Mouse (Mus musculus) MEL (cell line): ENCODE measurements around the gene Caap1. TPM values are rescaled to one million over a fixed set of nuclear protein-coding genes. Genes with fewer than 3 reads are reported as not detected.

Experiments
- DNase-seq: peaks from one replicate; pipeline ENCODE4 v3.0.0; 2011; ENCODE audit warnings: low read depth, low spot score
- H3K27ac ChIP-seq: 2 replicates; pipeline ENCODE4 v1.5.1; 2012; ENCODE audit warnings: low read depth, mild to moderate bottlenecking, control low read depth, low read length, moderate library complexity; ENCODE audit not compliant: control insufficient read depth
- H3K27me3 ChIP-seq, 2 experiments: fragments of 150-350 bp in 1 of 2; sonication (generic) in 1 of 2; 2 replicates each; pipeline ENCODE4 v1.6.1; 2012; ENCODE audit warnings: low read length in 2 of 2, mild to moderate bottlenecking in 2 of 2, improper control_type of control experiment in 1 of 2, moderate library complexity in 1 of 2; ENCODE audit not compliant: insufficient read depth in 2 of 2, control insufficient read depth in 1 of 2
- H3K36me3 ChIP-seq, 2 experiments: 2 replicates each; pipeline ENCODE4 v1.6.1; 2012 to 2014; ENCODE audit warnings: low read length in 2 of 2, improper control_type of control experiment in 1 of 2, inconsistent platforms in 1 of 2, mild to moderate bottlenecking in 1 of 2; ENCODE audit not compliant: insufficient read depth in 2 of 2, control insufficient read depth in 1 of 2
- H3K4me1 ChIP-seq, 2 experiments: fragments of 150-350 bp in 1 of 2; sonication (generic) in 1 of 2; 2 replicates each; pipeline ENCODE4 v1.6.1; 2012; ENCODE audit warnings: low read length in 2 of 2, improper control_type of control experiment in 1 of 2, mild to moderate bottlenecking in 1 of 2; ENCODE audit not compliant: insufficient read depth in 2 of 2, control insufficient read depth in 1 of 2
- H3K4me3 ChIP-seq, 2 experiments: fragments of 150-350 bp in 1 of 2; sonication (generic) in 1 of 2; 2 replicates each; pipeline ENCODE4 v1.5.1; 2012; ENCODE audit warnings: low read depth in 2 of 2, low read length in 2 of 2, mild to moderate bottlenecking in 2 of 2, moderate library complexity in 2 of 2, control low read depth in 1 of 2, improper control_type of control experiment in 1 of 2; ENCODE audit not compliant: control insufficient read depth in 1 of 2, insufficient read depth in 1 of 2
- H3K79me2 ChIP-seq: 2 replicates; pipeline ENCODE4 v1.6.1; 2012; ENCODE audit warnings: mild to moderate bottlenecking, low read length, moderate library complexity; ENCODE audit not compliant: control insufficient read depth, poor library complexity, insufficient read depth
- H3K9ac ChIP-seq: 2 replicates; pipeline ENCODE4 v1.6.1; 2012; ENCODE audit warnings: low read depth, mild to moderate bottlenecking, control low read depth, low read length, moderate library complexity; ENCODE audit not compliant: control insufficient read depth, poor library complexity, severe bottlenecking
- H3K9me3 ChIP-seq: fragments of 150-350 bp; sonication (generic); replicated peaks from 2 replicates; pipeline ENCODE4 v1.6.1; 2012; ENCODE audit warnings: mild to moderate bottlenecking, low read length, improper control_type of control experiment, moderate library complexity; ENCODE audit not compliant: insufficient read depth
- E2F4 ChIP-seq: IDR thresholded peaks from 2 replicates; pipeline ENCODE4 v1.6.1; 2011; ENCODE audit warnings: low read depth, low read length, improper control_type of control experiment, borderline replicate concordance
- EP300 ChIP-seq, 2 experiments: IDR thresholded peaks; 2 replicates each; pipeline ENCODE4 v1.6.1; 2011; ENCODE audit warnings: improper control_type of control experiment in 2 of 2, low read length in 2 of 2, low read depth in 1 of 2, mild to moderate bottlenecking in 1 of 2
- ETS1 ChIP-seq: IDR thresholded peaks from 2 replicates; pipeline ENCODE4 v1.6.1; 2012; ENCODE audit warnings: low read depth, mild to moderate bottlenecking, inconsistent platforms, low read length, improper control_type of control experiment, moderate library complexity
- GATA1 ChIP-seq: IDR thresholded peaks from 2 replicates; pipeline ENCODE4 v1.6.1; 2011; ENCODE audit warnings: low read depth, low read length, improper control_type of control experiment
- KAT2A ChIP-seq: conservative IDR thresholded peaks from 2 replicates; pipeline ENCODE4 v1.6.1; 2012; ENCODE audit warnings: low read depth, low read length, improper control_type of control experiment, inconsistent platforms
- MAFK ChIP-seq: IDR thresholded peaks from 2 replicates; pipeline ENCODE4 v1.6.1; 2011; ENCODE audit warnings: low read depth, mild to moderate bottlenecking, low read length, improper control_type of control experiment, borderline replicate concordance
- MAZ ChIP-seq: IDR thresholded peaks from 2 replicates; pipeline ENCODE4 v1.6.1; 2012; ENCODE audit warnings: low read depth, mild to moderate bottlenecking, inconsistent platforms, low read length, improper control_type of control experiment
- POLR2A ChIP-seq, 2 experiments: IDR thresholded peaks; 2 replicates each; pipeline ENCODE4 v1.6.1; 2011 to 2012; ENCODE audit warnings: low read length in 2 of 2, mild to moderate bottlenecking in 2 of 2, control low read depth in 1 of 2, improper control_type of control experiment in 1 of 2, low read depth in 1 of 2, moderate library complexity in 1 of 2; ENCODE audit not compliant: control insufficient read depth in 1 of 2, insufficient read depth in 1 of 2, poor library complexity in 1 of 2
- POLR2AphosphoS2 ChIP-seq: IDR thresholded peaks from 2 replicates; pipeline ENCODE4 v1.6.1; 2011; ENCODE audit warnings: low read length, improper control_type of control experiment
- POLR2AphosphoS5 ChIP-seq: IDR thresholded peaks from 2 replicates; pipeline ENCODE4 v1.6.1; 2012; ENCODE audit warnings: low read depth, borderline replicate concordance, mild to moderate bottlenecking, inconsistent platforms, low read length, moderate library complexity, mixed read lengths
- RAD21 ChIP-seq: IDR thresholded peaks from 2 replicates; pipeline ENCODE4 v1.6.1; 2011; ENCODE audit warnings: mild to moderate bottlenecking, low read depth, low read length, improper control_type of control experiment
- SIN3A ChIP-seq: IDR thresholded peaks from 2 replicates; pipeline ENCODE4 v1.6.1; 2012; ENCODE audit warnings: low read length, improper control_type of control experiment, inconsistent platforms
- TAL1 ChIP-seq: IDR thresholded peaks from 2 replicates; pipeline ENCODE4 v1.6.1; 2012; ENCODE audit warnings: mild to moderate bottlenecking, inconsistent platforms, low read length, moderate library complexity, mixed read lengths
- ZKSCAN1 ChIP-seq: IDR thresholded peaks from 2 replicates; pipeline ENCODE4 v1.6.1; 2012; ENCODE audit warnings: low read depth, mild to moderate bottlenecking, inconsistent platforms, low read length, improper control_type of control experiment, moderate library complexity
- ZNF384 ChIP-seq: IDR thresholded peaks from 2 replicates; pipeline ENCODE4 v1.6.1; 2012; ENCODE audit warnings: low read depth, mild to moderate bottlenecking, inconsistent platforms, low read length, improper control_type of control experiment
- polyA plus RNA-seq, 2 experiments: library from polyadenylated mRNA; stranded (reverse) in 1 of 2; unstranded in 1 of 2; fragments of >175 nt in 1 of 2; fragments of >200 nt in 1 of 2; gene quantifications; 2 replicates each; pipeline versions ENCODE4 v1.2.1 to v1.2.4; 2012; ENCODE audit warnings: low replicate concordance in 2 of 2, low read depth in 1 of 2; ENCODE audit not compliant: insufficient read length in 2 of 2, insufficient read depth in 1 of 2, missing spikeins in 1 of 2
- total RNA-seq: library from RNA; depleted of rRNA; stranded (reverse); fragments of 300-350 nt; gene quantifications from 2 replicates; pipeline ENCODE4 v1.2.3, GENCODE M21; 2012

Caap1 gene
- total and polyA plus RNA-seq, 3 experiments = 12.8 to 13.9 TPM; not detected in 1

- Histone ChIP-seq H3K79me2 (no peaks in the 10 kb centered on the region), H3K9ac (no peak overlapping the region), H3K9me3 (no peaks in the 10 kb centered on the region), H3K36me3 (peaks cover 0 to 38% of the 10 kb centered on the region in 2 experiments; a peak in 3 of 4 replicates), H3K27me3 (no peaks in the 10 kb centered on the region), H3K27ac (no peak overlapping the region), H3K4me1 (no peaks in the 10 kb centered on the region), H3K4me3 (no peak overlapping the region)
- DNase-seq = no peak
- TF ChIP-seq MAZ = no peak
- TF ChIP-seq ZKSCAN1 = no peak
- TF ChIP-seq RAD21 = no peak
- no peak for TF ChIP-seq POLR2A (IDR thresholded peaks at IDR 0.05; ENCODE audit: control insufficient read depth in 1 of 2, insufficient read depth in 1 of 2, low read depth in 1 of 2, low read length in 2 of 2, poor library complexity in 1 of 2)
- TF ChIP-seq POLR2AphosphoS5 = no peak
- TF ChIP-seq MAFK = no peak
- TF ChIP-seq KAT2A = no peak
- TF ChIP-seq E2F4 = no peak
Observed at GRCm38 (mm10) chr4:94572677-94573076, 16.1 kb upstream of the Caap1 start.

GRCm38 (mm10) chr4:94564297-94564696, 7.7 kb upstream of the Caap1 start:
- Histone ChIP-seq H3K79me2 (no peaks in the 10 kb centered on the region), H3K9ac (no peak overlapping the region), H3K9me3 (no peaks in the 10 kb centered on the region), H3K4me3 (no peak overlapping the region), H3K4me1 (peaks cover 5 to 12% of the 10 kb centered on the region in 2 experiments), H3K27ac (peak overlapping the region; percentile 49; the same call in 1 of the 2 replicates), H3K27me3 (no peaks in the 10 kb centered on the region), H3K36me3 (peaks cover 12 to 19% of the 10 kb centered on the region in 2 experiments)
- DNase-seq = peak; percentile 84
- peak; percentile 71 to 80 for TF ChIP-seq EP300 (IDR thresholded peaks at IDR 0.05; ENCODE audit: low read depth in 1 of 2, low read length in 2 of 2)
- TF ChIP-seq ETS1 = peak; percentile 26; the same call in 1 of the 2 replicates
- peak; percentile 39; the same call in 1 of the 2 replicates for TF ChIP-seq SIN3A
- TF ChIP-seq ZNF384 = no peak
- no peak for TF ChIP-seq MAZ
- no peak for TF ChIP-seq POLR2AphosphoS5
- peak; percentile 77 for TF ChIP-seq GATA1
- peak; percentile 83 for TF ChIP-seq TAL1
- TF ChIP-seq POLR2AphosphoS2 = peak; percentile 21
